Mouse (Mus musculus) liver, embryonic 12.5 days (tissue): ENCODE results near the gene Gm17622. TPM values are rescaled to one million over a fixed set of nuclear protein-coding genes. Genes with fewer than 3 reads are reported as not detected.

ENCODE experiments used
- ATAC-seq: fragments of 200-750 bp; cut with Nextera tagmentation; 2 replicates; pipeline ENCODE4 v1.8.0; 2017; ENCODE audit warnings: moderate number of reproducible peaks, mild to moderate bottlenecking, moderate library complexity
- H3K27ac ChIP-seq: fragments of 300-500 bp; sonication (generic); 2 replicates; pipeline ENCODE4 v1.5.1; 2016; ENCODE audit warnings: mild to moderate bottlenecking
- H3K27me3 ChIP-seq: fragments of 300-500 bp; sonication (generic); replicated peaks from 2 replicates; pipeline ENCODE4 v1.6.1; 2016; ENCODE audit warnings: mild to moderate bottlenecking, moderate library complexity
- H3K36me3 ChIP-seq: fragments of 300-500 bp; sonication (generic); 2 replicates; pipeline ENCODE4 v1.6.1; 2016; ENCODE audit warnings: mild to moderate bottlenecking, moderate library complexity
- H3K4me1 ChIP-seq: fragments of 300-500 bp; sonication (generic); 2 replicates; pipeline ENCODE4 v1.6.1; 2016
- H3K4me2 ChIP-seq: fragments of 300-500 bp; sonication (generic); 2 replicates; pipeline ENCODE4 v1.6.1; 2016; ENCODE audit warnings: mild to moderate bottlenecking, moderate library complexity
- H3K4me3 ChIP-seq: fragments of 300-500 bp; sonication (generic); 2 replicates; pipeline ENCODE4 v1.5.1; 2016; ENCODE audit warnings: mild to moderate bottlenecking, moderate library complexity
- H3K9ac ChIP-seq: fragments of 300-500 bp; sonication (generic); 2 replicates; pipeline ENCODE4 v1.6.1; 2016; ENCODE audit warnings: mild to moderate bottlenecking, moderate library complexity
- H3K9me3 ChIP-seq: fragments of 300-500 bp; sonication (generic); replicated peaks from 2 replicates; pipeline ENCODE4 v1.6.1; 2016; ENCODE audit warnings: mild to moderate bottlenecking, moderate library complexity
- WGBS: fragments of 180-500 bp; shearing (Covaris S2); methylation state at CpG from one replicate; pipeline ENCODE4 v1.1.7; 2016; ENCODE audit not compliant: insufficient replicate concordance; 5-methylcytosine and 5-hydroxymethylcytosine counted together
- polyA plus RNA-seq: library from polyadenylated mRNA; unstranded; fragments of >200 nt; fragmentation: Nextera tagmentation; extraction: Ambion mirVana; gene quantifications from 2 replicates; pipeline ENCODE4 v1.2.1, GENCODE M21; 2016

Gene Gm17622
- polyA plus RNA-seq, 1 experiment from 2014 or later, result not detected

GRCm38 (mm10) chr13:96536821-96537572, 46.5 kb downstream of the Gm17622 start:
- peaks cover 31% of the 10 kb centered on the region for H3K4me1 ChIP-seq
- 25% methylated on average over 5 of the region's 5 CpGs for WGBS
- H3K4me3 ChIP-seq, result no peak overlapping the region
- H3K9ac ChIP-seq, result no peak overlapping the region
- H3K27me3 ChIP-seq, result no peaks in the 10 kb centered on the region
- no peaks in the 10 kb centered on the region for H3K9me3 ChIP-seq
- H3K27ac ChIP-seq, result no peak overlapping the region
- ATAC-seq, result peak; percentile 34; the same call in 1 of the 2 replicates
- no peak overlapping the region for H3K4me2 ChIP-seq
- H3K36me3 ChIP-seq, result no peaks in the 10 kb centered on the region

DNA sequence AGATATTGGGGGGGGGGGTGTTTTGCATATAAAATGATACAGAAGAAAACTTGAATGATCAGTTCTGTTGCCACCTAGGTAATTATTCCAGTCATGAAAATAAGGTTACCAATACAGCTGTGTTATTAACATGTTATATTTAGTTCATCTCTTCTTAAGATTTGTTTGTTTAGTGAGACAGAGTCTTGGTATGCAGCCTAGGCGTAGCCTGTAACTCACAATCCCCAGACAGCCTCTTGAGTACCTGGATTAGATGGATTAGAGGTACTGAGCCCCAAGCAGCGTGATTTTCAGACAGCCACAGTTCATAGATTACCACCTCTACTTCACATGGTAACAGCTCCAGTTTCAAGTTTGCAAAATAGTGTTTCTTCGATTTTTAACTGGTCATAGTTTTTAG, 47.6 kb downstream of the Gm17622 start:
- no peaks in the 10 kb centered on the region for H3K36me3 ChIP-seq
- peaks cover 26% of the 10 kb centered on the region for H3K4me1 ChIP-seq
- H3K9ac ChIP-seq, result no peak overlapping the region
- no peaks in the 10 kb centered on the region for H3K9me3 ChIP-seq
- no peaks in the 10 kb centered on the region for H3K27me3 ChIP-seq
- no peak for ATAC-seq
- WGBS, result 71% methylated on average over 3 of the region's 3 CpGs
- H3K4me2 ChIP-seq, result no peak overlapping the region
- no peak overlapping the region for H3K4me3 ChIP-seq
- no peak overlapping the region for H3K27ac ChIP-seq

Other genes with a start within 250 kb of the Gm17622 start
- gene Poc5, start 102.4 kb upstream of the Gm17622 start, polyA plus RNA-seq, result 10.4 and 11.4 TPM in 2 replicates
- not detected in 2 replicates for gene Ankdd1b, start 19.5 kb upstream of the Gm17622 start, polyA plus RNA-seq
- 6.2 and 6.9 TPM in 2 replicates for gene Polk, start 51.8 kb downstream of the Gm17622 start, polyA plus RNA-seq
- gene Col4a3bp, start 51.9 kb downstream of the Gm17622 start, polyA plus RNA-seq, result 6.7 and 7.5 TPM in 2 replicates
- 79.3 and 87.9 TPM in 2 replicates for gene Hmgcr, start 180.2 kb downstream of the Gm17622 start, polyA plus RNA-seq